Mouse (Mus musculus): ENCODE data around the gene Gm2022. TPM values are rescaled to one million over a fixed set of nuclear protein-coding genes. Genes with fewer than 3 reads are reported as not detected.
"Not testable (repeated sequence)": the region's sequence is repeated elsewhere in the genome, so short reads cannot be mapped to it uniquely, and the experiment has no call there.

Gm2022 gene
- total RNA-seq (2012; rRNA removed) = not detected in 2 replicates
- not detected for polyA plus RNA-seq (2012; ENCODE audit: insufficient read depth in 1 of 2, insufficient read length in 2 of 2, low read depth in 1 of 2, low replicate concordance in 2 of 2, missing spikeins in 1 of 2)

DNA sequence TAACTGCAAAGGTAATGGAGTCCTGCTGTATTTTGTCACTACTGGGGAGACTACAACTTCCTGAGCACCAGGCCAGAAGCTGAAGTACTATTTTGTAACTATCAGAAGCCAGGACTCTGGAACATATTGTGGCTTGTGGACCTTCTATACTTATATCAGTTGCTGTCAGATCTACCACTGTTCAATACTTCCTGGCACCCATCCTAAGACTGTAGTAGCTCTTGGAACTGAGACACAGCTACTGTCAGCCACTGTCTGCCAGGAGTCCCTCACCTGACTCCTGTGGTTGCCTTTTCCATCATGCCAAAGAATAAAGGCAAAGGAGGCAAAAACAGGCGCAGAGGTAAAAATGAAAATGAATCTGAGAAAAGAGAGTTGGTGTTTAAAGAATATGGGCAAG is at the start of gene Gm2022:
Gm2022 (plus strand) TSS at position 301 of the 400 bp plus-strand sequence.
- DNase-seq (ENCODE audit: low read depth, low spot score); H3K79me2 ChIP-seq (ENCODE audit: control insufficient read depth, insufficient read depth, low read length, poor library complexity); H3K4me1 ChIP-seq (ENCODE audit: control insufficient read depth in 1 of 2, insufficient read depth in 2 of 2, low read length in 2 of 2); H3K27me3 ChIP-seq (ENCODE audit: control insufficient read depth in 1 of 2, insufficient read depth in 2 of 2, low read length in 2 of 2); H3K9me3 ChIP-seq (replicated peaks; ENCODE audit: insufficient read depth, low read length); H3K4me3 ChIP-seq (ENCODE audit: control insufficient read depth in 1 of 2, insufficient read depth in 1 of 2, low read depth in 2 of 2, low read length in 2 of 2); H3K27ac ChIP-seq (ENCODE audit: control insufficient read depth, low read depth, low read length); H3K9ac ChIP-seq (ENCODE audit: control insufficient read depth, low read depth, low read length, poor library complexity, severe bottlenecking); H3K36me3 ChIP-seq (ENCODE audit: control insufficient read depth in 1 of 2, insufficient read depth in 2 of 2, low read length in 2 of 2): not testable (repeated sequence)

DNA sequence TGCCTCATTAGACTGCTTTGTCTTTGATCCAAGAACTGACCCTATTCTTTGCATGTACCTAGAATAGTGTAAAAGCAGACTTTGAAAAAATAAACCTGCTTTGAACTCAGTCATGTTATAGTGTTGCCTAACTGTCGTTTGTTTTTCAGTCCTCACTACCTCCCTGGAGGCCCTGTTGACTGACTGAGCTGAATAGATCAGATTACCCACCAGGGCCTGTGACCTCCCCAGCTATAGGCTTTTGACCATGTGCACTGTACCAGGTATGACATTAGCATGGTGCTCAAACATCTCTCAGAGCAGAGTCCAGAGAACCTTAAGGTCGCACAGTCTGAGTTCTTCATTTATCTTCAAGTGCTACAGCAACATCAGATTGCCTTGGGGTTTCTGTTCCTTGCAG is 44.5 kb upstream of the Gm2022 start:
- not testable (repeated sequence) for H3K4me1 ChIP-seq (ENCODE audit: control insufficient read depth in 1 of 2, insufficient read depth in 2 of 2, low read length in 2 of 2); H3K9ac ChIP-seq (ENCODE audit: control insufficient read depth, low read depth, low read length, poor library complexity, severe bottlenecking); H3K36me3 ChIP-seq (ENCODE audit: control insufficient read depth in 1 of 2, insufficient read depth in 2 of 2, low read length in 2 of 2); H3K79me2 ChIP-seq (ENCODE audit: control insufficient read depth, insufficient read depth, low read length, poor library complexity); H3K4me3 ChIP-seq (ENCODE audit: control insufficient read depth in 1 of 2, insufficient read depth in 1 of 2, low read depth in 2 of 2, low read length in 2 of 2); DNase-seq (ENCODE audit: low read depth, low spot score); H3K27me3 ChIP-seq (ENCODE audit: control insufficient read depth in 1 of 2, insufficient read depth in 2 of 2, low read length in 2 of 2); H3K9me3 ChIP-seq (replicated peaks; ENCODE audit: insufficient read depth, low read length); H3K27ac ChIP-seq (ENCODE audit: control insufficient read depth, low read depth, low read length)

DNA sequence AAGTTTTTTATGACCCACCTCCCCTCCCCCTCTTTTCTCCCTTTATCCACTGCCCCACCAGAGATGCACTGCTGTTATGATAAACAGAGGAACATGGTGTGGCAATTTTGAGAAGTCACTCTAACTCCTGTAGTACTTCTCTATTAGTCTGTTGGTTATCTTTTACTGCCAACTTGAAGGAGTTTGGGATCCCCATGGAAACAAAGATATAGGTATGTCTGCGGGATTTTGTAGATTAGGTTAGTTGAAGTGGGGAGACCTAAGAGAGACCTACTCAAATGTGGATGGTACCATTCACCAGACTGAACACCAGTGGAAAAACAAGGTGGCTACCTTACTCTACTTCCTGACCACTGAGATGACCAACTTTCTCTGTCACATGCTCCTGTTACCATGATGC is 39.1 kb upstream of the Gm2022 start:
- not testable (repeated sequence) for H3K79me2 ChIP-seq (ENCODE audit: control insufficient read depth, insufficient read depth, low read length, poor library complexity); H3K4me3 ChIP-seq (ENCODE audit: control insufficient read depth in 1 of 2, insufficient read depth in 1 of 2, low read depth in 2 of 2, low read length in 2 of 2); H3K9ac ChIP-seq (ENCODE audit: control insufficient read depth, low read depth, low read length, poor library complexity, severe bottlenecking); H3K27me3 ChIP-seq (ENCODE audit: control insufficient read depth in 1 of 2, insufficient read depth in 2 of 2, low read length in 2 of 2); H3K9me3 ChIP-seq (replicated peaks; ENCODE audit: insufficient read depth, low read length)
- peak overlapping the region; percentile 84 for H3K27ac ChIP-seq (ENCODE audit: control insufficient read depth, low read depth, low read length)
- H3K4me1 ChIP-seq (ENCODE audit: control insufficient read depth in 1 of 2, insufficient read depth in 2 of 2, low read length in 2 of 2) = peaks cover 12 to 13% of the 10 kb centered on the region in 2 experiments
- peaks cover 0 to 12% of the 10 kb centered on the region in 2 experiments; a peak in 2 of 4 replicates for H3K36me3 ChIP-seq (ENCODE audit: control insufficient read depth in 1 of 2, insufficient read depth in 2 of 2, low read length in 2 of 2)
- TF ChIP-seq GATA1 (IDR thresholded peaks at IDR 0.05; ENCODE audit: low read depth, low read length) = peak; percentile 71
- TF ChIP-seq EP300 (IDR thresholded peaks at IDR 0.05; ENCODE audit: low read depth in 1 of 2, low read length in 2 of 2) = peak; percentile 76 to 86
- TF ChIP-seq SIN3A (IDR thresholded peaks at IDR 0.05; ENCODE audit: low read length) = peak; percentile 64
- TF ChIP-seq ETS1 (IDR thresholded peaks at IDR 0.05; ENCODE audit: low read depth, low read length) = peak; percentile 62
- peak; percentile 65; the same call in 1 of the 2 replicates for TF ChIP-seq MYB (IDR thresholded peaks at IDR 0.05; ENCODE audit: low read depth, low read length)
- peak; percentile 46; the same call in 1 of the 2 replicates for TF ChIP-seq CHD2 (IDR thresholded peaks at IDR 0.05; ENCODE audit: low read length)
- peak; percentile 67 for TF ChIP-seq TAL1 (IDR thresholded peaks at IDR 0.05; ENCODE audit: low read length)
- peak; percentile 74 for TF ChIP-seq TCF12 (IDR thresholded peaks at IDR 0.05; ENCODE audit: low read depth, low read length)
- TF ChIP-seq TBP (IDR thresholded peaks at IDR 0.05; ENCODE audit: low read depth, low read length) = 0 out of 2 replicates have a peak, but pooled peaks have one; percentile 22
- TF ChIP-seq RCOR1 (IDR thresholded peaks at IDR 0.05; ENCODE audit: low read depth, low read length) = peak; percentile 57; the same call in 1 of the 2 replicates
- DNase-seq (ENCODE audit: low read depth, low spot score) = peak; percentile 83
